Comparison of ENCODE assay signal across 17 mouse cellular contexts in the genomic region with DNA sequence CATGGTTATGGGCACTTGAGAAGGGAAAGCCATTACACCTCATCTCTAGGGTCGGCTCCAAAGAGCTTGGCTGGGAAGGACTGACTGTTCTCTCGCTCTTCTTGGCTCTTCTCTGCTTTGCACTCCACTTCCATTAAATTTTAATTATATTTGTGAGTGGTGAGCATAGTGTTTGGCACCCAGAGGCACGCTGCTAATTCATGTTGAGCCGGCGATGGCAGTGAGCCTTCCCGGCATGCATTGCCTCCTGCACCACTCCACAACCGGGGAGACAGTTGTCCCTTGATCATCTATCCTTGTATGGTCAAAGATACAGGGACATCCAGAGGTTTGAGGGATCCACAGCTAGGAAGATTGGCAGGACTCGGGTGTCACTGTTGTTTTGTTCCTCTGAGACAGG. TPM values are rescaled to one million over a fixed set of nuclear protein-coding genes. Genes with fewer than 3 reads are reported as not detected.
DNase-seq lines count a peak whose midpoint lies in the region; ATAC-seq and TF ChIP-seq lines count a peak whose summit lies in the region.
"Had no signal": no experiment of that assay in that cellular context is flagged by ENCODE, and none has a peak within 500 bp of the region (broad histone marks: within the 10 kb centered on the region; RNA-seq: fewer than 3 reads in every experiment).

No protein-coding gene starts in this region.

- H3K27ac ChIP-seq in layer of hippocampus, adult 2 months = peak overlapping the region; percentile 98
- peak overlapping the region; percentile 54 for H3K27ac ChIP-seq in hindbrain, embryonic 16.5 days (ENCODE audit: low read depth, low read length)
- H3K27ac ChIP-seq in neural tube, embryonic 13.5 days (replicated peaks) = peak overlapping the region; percentile 81
- H3K27ac ChIP-seq: embryonic facial prominence, embryonic 13.5 days had no signal

- peaks cover 35% of the 10 kb centered on the region for H3K4me1 ChIP-seq in hindbrain, embryonic 16.5 days (ENCODE audit: control insufficient read depth, insufficient read depth, low read depth, low read length)
- peaks cover 76% of the 10 kb centered on the region for H3K4me1 ChIP-seq in neural tube, embryonic 13.5 days (replicated peaks)

- peak; percentile 30 to 46 for DNase-seq in cerebellum, postnatal 14 days
- no peak for DNase-seq in cerebellum, adult 11 months
- DNase-seq in layer of hippocampus, adult 2 months (ENCODE audit: low spot score in 2 of 2) = no peak
- no peak for DNase-seq in layer of hippocampus, adult 9-11 months
- no peak for DNase-seq in ovary, postnatal 36 days (ENCODE audit: low spot score)
- DNase-seq: adrenal gland, postnatal 25 days; B cell, adult 2 months; gastrocnemius, postnatal 14 days; kidney, adult 18-20 months; kidney, postnatal 4 days; liver; liver, postnatal 0 days; lung, postnatal 36 days; right cerebral cortex, postnatal 4 days had no signal

- TF ChIP-seq CTCF in layer of hippocampus, adult 2 months (conservative IDR thresholded peaks at IDR 0.05) = no peak

- no peaks in the 10 kb centered on the region for H3K27me3 ChIP-seq in hindbrain, embryonic 16.5 days (replicated peaks; ENCODE audit: control insufficient read depth, insufficient read depth, low read length)
- H3K27me3 ChIP-seq in neural tube, embryonic 13.5 days = no peaks in the 10 kb centered on the region

- no peak overlapping the region for H3K9ac ChIP-seq in hindbrain, embryonic 16.5 days (ENCODE audit: low read depth, low read length)
- H3K9ac ChIP-seq in neural tube, embryonic 13.5 days = peak overlapping the region; percentile 96
- H3K9ac ChIP-seq: embryonic facial prominence, embryonic 13.5 days; liver, postnatal 0 days had no signal

- no peaks in the 10 kb centered on the region for H3K36me3 ChIP-seq in hindbrain, embryonic 16.5 days (ENCODE audit: control insufficient read depth, insufficient read depth, low read length)
- no peaks in the 10 kb centered on the region for H3K36me3 ChIP-seq in neural tube, embryonic 13.5 days
- H3K36me3 ChIP-seq: embryonic facial prominence, embryonic 13.5 days had no signal

- peak overlapping the region; percentile 74 for H3K4me2 ChIP-seq in hindbrain, embryonic 16.5 days (ENCODE audit: low read length)
- peak overlapping the region; percentile 77 for H3K4me2 ChIP-seq in neural tube, embryonic 13.5 days
- H3K4me2 ChIP-seq: embryonic facial prominence, embryonic 13.5 days had no signal

- H3K4me3 ChIP-seq in layer of hippocampus, adult 2 months = peak overlapping the region; percentile 94
- H3K4me3 ChIP-seq in hindbrain, embryonic 16.5 days (ENCODE audit: low read length) = no peak overlapping the region
- peak overlapping the region; percentile 13; the same call in 1 of the 2 replicates for H3K4me3 ChIP-seq in neural tube, embryonic 13.5 days
- H3K4me3 ChIP-seq: embryonic facial prominence, embryonic 13.5 days had no signal

- WGBS in hindbrain, embryonic 16.5 days = 52% methylated on average over 8 of the region's 8 CpGs
- 58% methylated on average over 8 of the region's 8 CpGs for WGBS in neural tube, embryonic 13.5 days

- ATAC-seq in hindbrain, embryonic 16.5 days = no peak
- ATAC-seq in neural tube, embryonic 13.5 days (ENCODE audit: low read depth) = no peak
- ATAC-seq: liver, postnatal 0 days had no signal

- H3K9me3 ChIP-seq in hindbrain, embryonic 16.5 days (ENCODE audit: control insufficient read depth, low read length) = no peaks in the 10 kb centered on the region
- H3K9me3 ChIP-seq in neural tube, embryonic 13.5 days = no peaks in the 10 kb centered on the region
- H3K9me3 ChIP-seq: embryonic facial prominence, embryonic 13.5 days had no signal

RNA-seq across cellular contexts. Expression of a gene that starts 4.0 kb away (rescaled TPM):
- total RNA-seq in layer of hippocampus, adult 2 months (2021) = 100 to 1,000 TPM; 476 to 514 TPM
- 119 and 128 TPM in 2 replicates for polyA plus RNA-seq in hindbrain, embryonic 16.5 days (2015; fragmentation: Nextera tagmentation; extraction: Ambion mirVana)
- polyA plus RNA-seq in neural tube, embryonic 13.5 days (2015; fragmentation: Nextera tagmentation; extraction: Ambion mirVana) = 99.9 and 103 TPM in 2 replicates

Comparison
In these comparisons a context has a peak if more than half of its experiments do, and no peak if none do; other contexts are left out.
1. DNase-seq: peak in cerebellum, postnatal 14 days (2 of 2); none in cerebellum, adult 11 months (single experiment), layer of hippocampus, adult 2 months (0 of 2), layer of hippocampus, adult 9-11 months (single experiment) and ovary, postnatal 36 days (single experiment).
2. Peak in every context shown above with its lines, with median percentiles within 50 percentile points of each other: H3K27ac ChIP-seq.